Mouse (Mus musculus): ENCODE measurements at regions not wholly inside any gene's neighbourhood (a gene's known extent, or its start where the extent isn't known, plus 50 kb on each side); places are given as distances from the start of the nearest gene placed in this dataset.

DNA sequence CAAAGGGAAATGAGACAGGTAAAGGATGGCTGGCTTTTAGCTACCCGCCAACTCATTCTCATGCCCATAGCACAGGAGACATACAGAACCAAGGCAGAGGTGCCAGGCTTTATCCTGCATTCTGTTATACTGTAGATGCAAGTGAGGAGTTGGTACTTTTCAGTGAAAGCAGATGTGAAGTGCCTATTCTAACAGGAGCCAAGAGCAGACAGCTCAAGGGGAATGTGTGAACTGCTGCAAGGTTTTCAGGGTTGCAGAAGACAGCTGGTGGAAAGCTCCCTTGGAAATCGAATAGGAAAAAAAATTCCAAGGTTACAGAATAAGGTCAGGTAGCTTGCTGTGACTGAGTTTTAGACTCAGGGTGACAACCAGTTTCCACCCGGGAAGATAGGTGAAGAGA lies 105.7 kb upstream of the Gls start:
- TF ChIP-seq POLR2A (IDR thresholded peaks at IDR 0.05; ENCODE audit: insufficient read depth, low read depth, low read length) = no peak
- no peak for TF ChIP-seq CTCF (IDR thresholded peaks at IDR 0.05)
- TF ChIP-seq EP300 (IDR thresholded peaks at IDR 0.05; ENCODE audit: insufficient read depth, low read depth, low read length) = no peak

All from heart, adult 2 months (tissue).